Mouse (Mus musculus): ENCODE data around the gene Rcn3. TPM values are rescaled to one million over a fixed set of nuclear protein-coding genes. Genes with fewer than 3 reads are reported as not detected.

Rcn3 gene
- polyA plus RNA-seq, 1 experiment from 2014 or later: 163 TPM

GRCm38 (mm10) chr7:45133446-45134159 lies 41.6 kb upstream of the Rcn3 start:
- H3K27ac ChIP-seq (ENCODE audit: low read depth, low read length): no peak overlapping the region
- no peaks in the 10 kb centered on the region for H3K27me3 ChIP-seq (replicated peaks; ENCODE audit: control insufficient read depth, insufficient read depth, low read length)
- no peak overlapping the region for H3K4me3 ChIP-seq (ENCODE audit: low read depth, low read length)
- ATAC-seq (replicated peaks; ENCODE audit: low FRiP score): no peak
- H3K9ac ChIP-seq (ENCODE audit: low read depth, low read length): peak overlapping the region; percentile 15; the same call in 1 of the 2 replicates
- H3K9me3 ChIP-seq (ENCODE audit: control insufficient read depth, low read length): no peaks in the 10 kb centered on the region
- H3K4me1 ChIP-seq (replicated peaks; ENCODE audit: control insufficient read depth, insufficient read depth, low read length): peaks cover 41% of the 10 kb centered on the region
- H3K4me2 ChIP-seq: no peak overlapping the region
- WGBS: 77% methylated on average over 8 of the region's 8 CpGs
- DNase-seq (ENCODE audit: low spot score): no peak
- H3K36me3 ChIP-seq (ENCODE audit: control insufficient read depth, insufficient read depth, low read length): no peaks in the 10 kb centered on the region

- Histone ChIP-seq H3K9ac (ENCODE audit: low read depth, low read length) (peak overlapping the region; percentile 22; the same call in 1 of the 2 replicates), H3K27me3 (replicated peaks; ENCODE audit: control insufficient read depth, insufficient read depth, low read length) (no peaks in the 10 kb centered on the region), H3K4me1 (replicated peaks; ENCODE audit: control insufficient read depth, insufficient read depth, low read length) (peaks cover 35% of the 10 kb centered on the region), H3K4me3 (ENCODE audit: low read depth, low read length) (no peak overlapping the region), H3K27ac (ENCODE audit: low read depth, low read length) (no peak overlapping the region), H3K9me3 (ENCODE audit: control insufficient read depth, low read length) (no peaks in the 10 kb centered on the region), H3K36me3 (ENCODE audit: control insufficient read depth, insufficient read depth, low read length) (peaks cover 8% of the 10 kb centered on the region), H3K4me2 (no peak overlapping the region; the same call in 1 of the 2 replicates)
- ATAC-seq (replicated peaks; ENCODE audit: low FRiP score) (no peak), DNase-seq (ENCODE audit: low spot score) (no peak)
- 74% methylated on average over 11 of the region's 11 CpGs for WGBS
Observed at GRCm38 (mm10) chr7:45131850-45132249, 39.8 kb upstream of the Rcn3 start.

GRCm38 (mm10) chr7:45129776-45130512 lies 37.9 kb upstream of the Rcn3 start:
- WGBS: 38% methylated on average over 15 of the region's 15 CpGs
- H3K4me1 ChIP-seq (replicated peaks; ENCODE audit: control insufficient read depth, insufficient read depth, low read length): peaks cover 38% of the 10 kb centered on the region
- peak overlapping the region; percentile 85 for H3K9ac ChIP-seq (ENCODE audit: low read depth, low read length)
- H3K9me3 ChIP-seq (ENCODE audit: control insufficient read depth, low read length): no peaks in the 10 kb centered on the region
- no peaks in the 10 kb centered on the region for H3K27me3 ChIP-seq (replicated peaks; ENCODE audit: control insufficient read depth, insufficient read depth, low read length)
- H3K4me3 ChIP-seq (ENCODE audit: low read depth, low read length): peak overlapping the region; percentile 99
- peak overlapping the region; percentile 100 for H3K27ac ChIP-seq (ENCODE audit: low read depth, low read length)
- H3K36me3 ChIP-seq (ENCODE audit: control insufficient read depth, insufficient read depth, low read length): peaks cover 25% of the 10 kb centered on the region
- DNase-seq (ENCODE audit: low spot score) (no peak), ATAC-seq (replicated peaks; ENCODE audit: low FRiP score) (no peak)
- peak overlapping the region; percentile 67 for H3K4me2 ChIP-seq

- Histone ChIP-seq H3K4me2 (peak overlapping the region; percentile 67), H3K27me3 (replicated peaks; ENCODE audit: control insufficient read depth, insufficient read depth, low read length) (no peaks in the 10 kb centered on the region), H3K4me1 (replicated peaks; ENCODE audit: control insufficient read depth, insufficient read depth, low read length) (peaks cover 36% of the 10 kb centered on the region), H3K9ac (ENCODE audit: low read depth, low read length) (peak overlapping the region; percentile 85), H3K36me3 (ENCODE audit: control insufficient read depth, insufficient read depth, low read length) (peaks cover 25% of the 10 kb centered on the region), H3K9me3 (ENCODE audit: control insufficient read depth, low read length) (no peaks in the 10 kb centered on the region), H3K4me3 (ENCODE audit: low read depth, low read length) (peak overlapping the region; percentile 99), H3K27ac (ENCODE audit: low read depth, low read length) (peak overlapping the region; percentile 100)
- WGBS: under 1% methylated on average over 17 of the region's 17 CpGs
- DNase-seq (ENCODE audit: low spot score) (no peak), ATAC-seq (replicated peaks; ENCODE audit: low FRiP score) (no peak)
Observed at GRCm38 (mm10) chr7:45129318-45129717, 37.3 kb upstream of the Rcn3 start.

GRCm38 (mm10) chr7:45128624-45129246 lies 36.7 kb upstream of the Rcn3 start, which contains the start of gene Rpl13a:
Gene Rpl13a (minus strand): TSS chr7:45128761.
- H3K9ac ChIP-seq (ENCODE audit: low read depth, low read length): peak within 1 kb of the TSS; percentile 100
- peak within 1 kb of the TSS; percentile 100 for H3K27ac ChIP-seq (ENCODE audit: low read depth, low read length)
- H3K27me3 ChIP-seq (replicated peaks; ENCODE audit: control insufficient read depth, insufficient read depth, low read length): no peaks in the 10 kb centered on the region
- ATAC-seq (replicated peaks; ENCODE audit: low FRiP score) (peak; percentile 82), DNase-seq (ENCODE audit: low spot score) (peak; percentile 92)
- peak within 1 kb of the TSS; percentile 99 for H3K4me3 ChIP-seq (ENCODE audit: low read depth, low read length)
- no peaks in the 10 kb centered on the region for H3K9me3 ChIP-seq (ENCODE audit: control insufficient read depth, low read length)
- H3K4me1 ChIP-seq (replicated peaks; ENCODE audit: control insufficient read depth, insufficient read depth, low read length): peaks cover 32% of the 10 kb centered on the region
- WGBS: under 1% methylated on average over 48 of the region's 48 CpGs
- peak within 1 kb of the TSS; percentile 97 for H3K4me2 ChIP-seq
- peaks cover 25% of the 10 kb centered on the region for H3K36me3 ChIP-seq (ENCODE audit: control insufficient read depth, insufficient read depth, low read length)

- peak overlapping the region; percentile 99 for H3K4me3 ChIP-seq (ENCODE audit: low read depth, low read length)
- peak overlapping the region; percentile 100 for H3K9ac ChIP-seq (ENCODE audit: low read depth, low read length)
- WGBS: 0% methylated on average over 6 of the region's 6 CpGs
- H3K27me3 ChIP-seq (replicated peaks; ENCODE audit: control insufficient read depth, insufficient read depth, low read length): no peaks in the 10 kb centered on the region
- DNase-seq (ENCODE audit: low spot score) (no peak), ATAC-seq (replicated peaks; ENCODE audit: low FRiP score) (no peak)
- H3K36me3 ChIP-seq (ENCODE audit: control insufficient read depth, insufficient read depth, low read length): peaks cover 30% of the 10 kb centered on the region
- peaks cover 37% of the 10 kb centered on the region for H3K4me1 ChIP-seq (replicated peaks; ENCODE audit: control insufficient read depth, insufficient read depth, low read length)
- H3K9me3 ChIP-seq (ENCODE audit: control insufficient read depth, low read length): no peaks in the 10 kb centered on the region
- peak overlapping the region; percentile 97 for H3K4me2 ChIP-seq
- H3K27ac ChIP-seq (ENCODE audit: low read depth, low read length): peak overlapping the region; percentile 100
Observed at GRCm38 (mm10) chr7:45127700-45128224, 35.7 kb upstream of the Rcn3 start.

GRCm38 (mm10) chr7:45126844-45127699 lies 35.1 kb upstream of the Rcn3 start:
- Histone ChIP-seq H3K27me3 (replicated peaks; ENCODE audit: control insufficient read depth, insufficient read depth, low read length) (no peaks in the 10 kb centered on the region), H3K4me1 (replicated peaks; ENCODE audit: control insufficient read depth, insufficient read depth, low read length) (peaks cover 43% of the 10 kb centered on the region), H3K27ac (ENCODE audit: low read depth, low read length) (peak overlapping the region; percentile 100), H3K4me3 (ENCODE audit: low read depth, low read length) (peak overlapping the region; percentile 99), H3K9ac (ENCODE audit: low read depth, low read length) (peak overlapping the region; percentile 100), H3K9me3 (ENCODE audit: control insufficient read depth, low read length) (no peaks in the 10 kb centered on the region), H3K4me2 (peak overlapping the region; percentile 97), H3K36me3 (ENCODE audit: control insufficient read depth, insufficient read depth, low read length) (peaks cover 37% of the 10 kb centered on the region)
- 17% methylated on average over 21 of the region's 21 CpGs for WGBS
- ATAC-seq (replicated peaks; ENCODE audit: low FRiP score): no peak
- no peak for DNase-seq (ENCODE audit: low spot score)

Measured in liver, embryonic 11.5 days (tissue).